Mouse (Mus musculus) right cerebral cortex, postnatal 10 days (tissue): Measurements from ENCODE around the gene Capn9.
A peak's percentile ranks its signal among the peaks of the same experiment; 100 is the strongest.

Source experiments
- DNase-seq, 2 experiments: peaks; one replicate each; pipeline ENCODE4 v3.0.0; 2021; ENCODE audit warnings: low spot score in 2 of 2

The Capn9 gene

DNA sequence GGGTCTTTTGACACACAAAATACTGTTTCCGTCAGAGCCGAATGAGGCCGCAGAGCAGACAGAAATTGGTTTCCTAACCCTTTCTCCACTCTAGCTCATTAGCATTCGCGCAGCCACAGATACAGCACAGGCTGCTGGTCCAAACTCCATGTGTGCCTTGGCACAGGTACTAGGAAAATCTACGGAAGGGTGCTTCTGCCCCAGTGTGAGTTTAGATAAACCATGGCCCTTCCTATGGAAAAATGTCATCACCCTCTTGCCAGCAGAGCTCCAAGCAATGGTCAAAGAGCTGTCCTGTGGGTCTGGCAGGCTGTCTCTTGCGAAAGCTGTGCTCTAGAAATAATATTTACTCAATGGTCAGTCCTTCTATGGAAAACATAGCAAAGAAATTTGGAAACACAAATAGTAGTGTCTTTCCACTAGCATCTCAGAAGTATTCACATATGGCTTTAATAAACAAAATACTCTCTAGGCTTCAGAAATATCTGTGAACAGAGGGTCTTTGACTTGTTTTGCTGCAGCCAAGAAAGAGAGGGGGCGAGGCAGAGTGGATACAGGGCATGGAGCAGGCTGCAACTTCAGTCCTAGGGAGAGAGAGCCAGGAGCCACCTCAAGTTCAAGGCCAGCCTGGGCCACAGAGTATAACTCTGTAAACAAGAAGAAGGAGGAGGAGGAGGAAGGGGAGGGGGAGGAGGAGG is 4.0 kb upstream of the Capn9 start:
- DNase-seq: no peak

DNA sequence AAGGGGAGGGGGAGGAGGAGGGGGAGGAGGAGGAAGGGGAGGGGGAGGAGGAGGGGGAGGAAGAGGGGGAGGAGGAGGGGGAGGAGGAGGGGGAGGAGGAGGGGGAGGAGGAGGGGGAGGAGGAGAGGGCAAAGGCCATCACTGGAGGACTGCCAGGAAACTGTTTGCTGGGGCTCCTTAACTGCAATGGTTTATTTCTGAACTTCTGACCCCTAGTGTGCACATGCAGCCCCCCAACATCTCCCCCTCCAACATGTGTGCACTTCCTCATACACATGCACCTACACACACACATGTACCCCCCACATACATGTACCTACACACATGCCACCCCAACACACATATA is 3.5 kb upstream of the Capn9 start:
- no peak for DNase-seq

DNA sequence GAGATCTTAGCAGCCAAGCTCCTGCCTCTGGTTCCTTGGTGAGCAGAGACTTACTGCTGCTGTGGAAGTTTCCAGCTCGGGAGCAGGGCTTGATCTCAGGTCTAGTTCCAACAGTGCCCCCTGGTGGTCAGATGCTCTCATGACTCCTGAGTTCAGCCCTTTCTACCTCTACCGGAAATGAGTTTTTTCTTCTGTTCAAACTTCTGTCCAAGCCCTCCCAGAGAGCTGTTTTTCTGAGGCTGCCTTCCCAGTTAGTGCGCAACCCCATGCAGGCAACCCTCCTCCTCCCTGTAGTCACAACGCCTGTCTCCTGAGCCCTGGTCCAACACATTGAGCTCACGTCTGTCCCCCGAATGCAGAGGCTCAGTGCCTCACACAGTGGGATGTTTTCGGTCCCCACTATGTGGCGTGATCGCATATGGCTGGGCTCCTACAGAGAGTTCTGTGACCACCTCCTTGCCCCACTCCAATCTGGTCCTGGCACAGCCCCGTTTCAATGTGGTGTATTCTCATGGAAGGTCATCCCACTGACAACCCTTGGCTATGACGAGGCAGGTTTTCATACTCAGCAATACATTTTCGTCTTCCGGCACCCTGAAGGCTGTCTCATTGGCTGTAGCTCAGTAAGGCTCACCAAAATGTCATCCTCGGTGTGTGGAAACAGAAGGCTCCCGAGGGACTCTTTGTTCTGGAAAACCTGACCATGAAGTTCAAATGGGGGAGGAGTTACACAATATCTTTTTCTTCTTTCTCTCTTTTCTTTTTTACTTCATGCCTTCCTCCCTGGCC is 2.2 kb upstream of the Capn9 start:
- peak; percentile 89 to 93 for DNase-seq

DNA sequence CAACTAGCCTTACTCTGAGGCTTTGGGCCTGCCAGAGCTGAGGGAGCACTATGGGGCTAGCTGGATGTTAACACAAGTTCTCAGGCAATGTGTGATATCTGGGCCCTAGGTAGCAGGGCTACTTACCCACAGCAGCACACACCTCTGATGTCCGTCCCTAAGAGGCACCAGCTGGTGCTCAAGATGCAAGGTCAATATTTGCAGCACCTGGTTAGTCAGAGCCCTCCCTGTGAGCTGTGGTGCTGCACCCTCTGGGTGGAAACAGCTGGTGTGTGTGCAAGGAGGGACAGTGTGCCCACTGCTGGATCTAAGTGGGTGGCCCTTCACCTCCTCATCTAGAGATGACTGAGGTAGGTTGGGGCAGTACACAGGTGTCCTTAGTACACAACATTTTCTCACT is 840 bp downstream of the Capn9 start:
- DNase-seq: no peak

DNA sequence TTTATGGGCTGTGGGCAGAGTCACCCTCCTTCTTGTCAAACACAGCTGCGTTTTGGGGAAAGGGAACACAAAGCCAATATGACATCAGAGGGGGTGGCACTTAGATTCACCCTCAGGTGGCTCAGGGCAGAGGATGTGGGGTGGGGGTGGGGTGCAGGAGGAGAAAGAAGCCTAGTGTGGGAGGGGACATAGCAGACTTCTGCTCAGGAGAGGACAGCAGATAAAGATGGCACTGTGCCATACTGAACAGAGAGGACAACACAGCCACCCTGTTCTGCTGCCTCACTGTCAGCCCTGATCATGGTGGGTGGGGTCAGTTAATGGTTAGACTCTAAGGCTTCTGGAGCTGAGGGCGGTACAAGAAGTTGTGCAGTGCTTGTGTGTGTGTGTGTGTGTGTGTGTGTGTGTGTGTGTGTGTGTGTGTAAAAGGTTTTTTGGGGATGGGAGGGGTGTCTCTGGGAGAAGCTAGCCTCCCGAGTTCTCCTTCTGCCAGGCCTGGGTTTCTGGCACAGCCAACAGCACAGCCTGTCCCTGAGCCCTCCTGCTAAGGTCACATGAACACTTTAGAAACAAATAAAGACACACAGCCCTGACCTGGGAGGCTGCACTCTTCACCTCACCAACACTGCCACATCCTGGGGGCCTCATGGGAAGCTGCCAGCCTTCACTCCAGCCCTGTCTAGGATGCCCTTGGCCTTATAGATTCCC is 10.0 kb downstream of the Capn9 start:
- DNase-seq: no peak

DNA sequence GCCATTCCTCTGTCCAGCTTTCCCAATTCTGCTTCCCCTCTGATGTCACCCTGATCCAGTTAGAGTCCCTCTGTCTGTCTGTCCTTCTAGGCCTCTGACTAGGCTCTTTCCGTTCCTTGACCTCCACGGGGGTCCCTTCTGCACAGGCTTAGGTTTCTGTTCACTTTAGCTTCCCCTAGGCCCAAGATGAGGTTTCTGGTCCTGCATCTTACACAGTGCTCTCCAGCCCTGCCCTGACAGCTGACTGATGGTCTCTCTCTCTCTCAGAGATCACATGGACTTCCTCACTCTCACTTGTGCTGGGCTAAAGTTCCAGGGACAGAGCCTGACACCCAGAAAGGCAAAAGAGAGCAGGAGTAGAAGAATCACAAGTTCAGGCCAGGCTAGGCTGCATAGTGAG is 10.6 kb downstream of the Capn9 start:
- no peak for DNase-seq

DNA sequence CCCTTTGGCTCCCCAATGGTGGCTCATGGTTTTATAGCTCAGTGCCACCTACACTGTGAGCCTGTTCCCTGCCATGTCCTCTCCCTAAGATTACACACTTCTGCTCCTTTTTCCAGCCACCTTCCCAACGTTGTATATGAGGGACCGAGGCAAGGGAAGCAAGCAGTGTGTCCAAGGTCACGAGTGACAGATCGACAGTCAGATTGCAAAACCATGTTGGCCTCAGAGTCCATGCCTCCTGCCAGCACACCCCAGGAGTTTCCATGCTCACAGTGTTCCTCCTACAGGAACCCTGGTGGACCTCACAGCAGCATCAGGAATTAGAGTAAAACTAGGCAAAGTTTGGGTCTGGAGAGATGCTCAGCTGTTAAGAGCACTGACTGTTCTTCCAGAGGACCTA is 13.5 kb downstream of the Capn9 start:
- DNase-seq: no peak

DNA sequence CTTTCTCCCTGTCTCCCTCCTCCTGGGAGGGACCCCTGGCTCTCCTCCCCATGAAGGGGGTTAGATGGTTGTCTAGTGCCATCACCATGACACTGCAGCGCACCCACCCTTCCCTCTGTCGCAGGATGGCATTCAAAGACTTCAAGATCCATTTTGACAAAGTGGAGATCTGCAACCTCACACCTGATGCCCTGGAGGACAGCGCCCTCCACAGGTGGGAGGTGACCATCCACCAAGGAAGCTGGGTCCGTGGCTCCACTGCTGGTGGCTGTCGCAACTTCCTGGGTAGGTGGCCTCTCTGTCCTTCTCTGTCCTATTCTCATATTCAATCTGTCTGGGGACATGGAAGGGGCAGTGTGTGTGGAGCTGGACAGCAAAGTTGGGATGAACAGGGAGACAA is 28.2 kb downstream of the Capn9 start:
- no peak for DNase-seq

DNA sequence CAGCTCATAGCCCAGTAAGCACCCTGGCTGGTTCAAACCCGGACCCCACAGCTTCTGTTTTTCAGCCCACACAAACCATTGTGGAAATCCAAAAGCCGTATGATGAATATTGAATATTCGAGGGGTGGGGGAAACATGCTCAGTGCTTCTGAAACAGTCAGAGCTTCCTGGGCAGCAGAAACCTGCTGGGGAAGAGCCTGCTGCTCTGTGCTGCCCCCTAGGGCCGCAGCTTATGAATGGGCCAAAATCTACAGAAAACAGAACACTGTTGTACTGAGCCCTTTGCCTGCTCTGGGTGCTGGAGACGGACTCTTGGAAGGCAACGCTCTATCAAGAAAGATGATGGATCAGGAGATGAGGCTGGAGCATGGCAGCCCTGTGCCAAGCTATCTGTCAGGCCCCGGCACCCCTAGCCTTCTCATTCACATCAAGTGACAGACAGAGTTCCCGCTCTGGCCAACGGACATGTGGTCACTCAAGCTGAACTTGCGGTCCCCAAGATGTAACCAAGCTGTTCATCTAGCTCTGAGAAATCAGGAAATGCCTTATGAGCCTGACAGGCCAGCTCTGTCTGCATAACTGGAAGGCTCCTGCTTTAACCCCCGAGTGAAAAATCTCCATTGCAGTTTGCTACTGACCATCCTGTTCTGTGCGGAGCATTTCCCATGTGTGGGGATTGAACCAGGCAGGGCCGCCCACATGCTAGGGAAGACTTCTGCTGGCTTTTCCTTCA is 32.5 kb downstream of the Capn9 start:
- no peak for DNase-seq

DNA sequence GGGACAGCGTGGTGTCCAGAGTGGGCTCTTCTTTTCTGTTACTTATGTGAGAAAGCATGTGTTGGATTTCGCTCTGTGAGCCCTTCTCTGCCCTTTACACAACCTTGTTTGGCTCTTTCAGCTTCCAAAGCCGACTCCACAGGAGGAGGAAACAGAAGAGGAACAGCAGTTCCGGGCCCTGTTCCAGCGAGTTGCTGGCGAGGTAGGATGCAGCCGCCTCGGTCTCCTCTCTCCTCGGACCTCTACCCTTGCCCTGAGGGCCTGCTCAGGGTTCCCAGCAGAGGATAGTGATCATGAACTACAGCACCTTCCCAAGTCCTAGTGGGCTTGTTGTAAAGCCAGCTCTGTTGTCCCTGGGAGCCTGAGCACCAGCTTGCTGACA is 33.1 kb downstream of the Capn9 start:
- DNase-seq: no peak

DNA sequence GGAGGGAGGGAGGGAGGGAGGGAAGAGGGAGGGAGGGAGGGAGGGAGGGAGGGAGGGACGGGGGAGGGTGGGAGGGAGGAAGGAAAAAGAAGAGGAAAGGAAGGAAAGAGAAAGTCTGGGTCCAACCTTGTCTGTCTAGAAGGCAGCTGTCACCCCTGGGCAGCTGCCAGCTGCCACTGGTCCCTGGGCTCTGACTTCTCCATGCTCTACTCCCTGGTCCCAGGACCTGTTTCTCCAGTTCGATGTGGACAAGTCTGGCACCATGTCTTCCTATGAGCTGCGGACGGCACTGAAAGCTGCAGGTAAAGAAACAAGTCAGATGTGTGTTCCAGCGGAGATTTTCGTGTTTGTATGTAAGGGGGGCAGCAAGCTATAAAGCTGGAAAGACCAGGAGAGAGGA is 38.4 kb downstream of the Capn9 start:
- no peak for DNase-seq

DNA sequence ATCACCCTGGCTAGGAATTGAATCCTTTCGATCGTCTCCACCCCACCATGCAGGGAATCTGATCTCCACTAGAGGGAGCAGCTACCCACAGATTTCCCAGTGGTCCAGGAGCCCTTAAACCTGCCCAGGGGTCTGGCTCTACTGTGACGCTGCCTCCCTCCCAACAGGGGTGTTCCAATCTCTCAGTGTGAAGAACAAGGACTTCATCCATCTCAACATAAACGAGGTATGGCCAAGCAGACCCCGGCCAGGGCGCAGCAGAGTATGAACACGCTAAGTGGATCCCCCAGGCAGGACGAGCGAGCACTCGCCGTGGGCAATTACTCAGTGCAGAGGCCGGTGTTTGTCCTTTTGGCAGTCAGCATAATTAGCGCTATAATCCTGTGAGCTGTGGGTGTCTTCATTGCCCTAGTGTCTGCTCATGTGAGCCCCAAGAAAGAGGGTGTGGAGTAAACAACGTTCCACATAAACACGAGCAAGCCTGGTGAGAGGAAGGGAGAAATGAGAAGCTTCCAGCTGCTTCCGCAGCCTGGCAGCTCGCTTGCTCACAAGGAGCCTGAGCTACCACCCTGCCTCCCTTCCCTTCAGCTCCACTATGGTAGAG is 41.5 kb downstream of the Capn9 start:
- peak; percentile 90 to 92 for DNase-seq

DNA sequence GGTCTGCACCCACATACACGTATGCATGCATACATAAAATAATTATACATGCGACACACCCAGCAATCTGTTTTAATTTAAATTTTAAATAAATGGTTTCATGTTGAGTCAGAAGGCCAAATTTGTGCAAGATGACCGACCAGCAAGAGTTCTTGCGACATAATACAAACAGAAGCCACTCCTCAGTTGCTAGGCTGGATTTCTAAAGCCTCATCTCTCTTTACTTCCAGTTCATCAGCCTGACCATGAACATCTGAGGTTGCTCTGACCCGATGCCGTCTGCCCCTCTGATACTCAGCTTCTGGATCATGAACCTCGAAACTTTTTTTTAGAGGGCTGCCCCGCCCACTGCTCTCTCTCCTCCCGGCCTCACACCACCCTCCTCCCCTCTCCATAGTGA is 42.3 kb downstream of the Capn9 start:
- no peak for DNase-seq

DNA sequence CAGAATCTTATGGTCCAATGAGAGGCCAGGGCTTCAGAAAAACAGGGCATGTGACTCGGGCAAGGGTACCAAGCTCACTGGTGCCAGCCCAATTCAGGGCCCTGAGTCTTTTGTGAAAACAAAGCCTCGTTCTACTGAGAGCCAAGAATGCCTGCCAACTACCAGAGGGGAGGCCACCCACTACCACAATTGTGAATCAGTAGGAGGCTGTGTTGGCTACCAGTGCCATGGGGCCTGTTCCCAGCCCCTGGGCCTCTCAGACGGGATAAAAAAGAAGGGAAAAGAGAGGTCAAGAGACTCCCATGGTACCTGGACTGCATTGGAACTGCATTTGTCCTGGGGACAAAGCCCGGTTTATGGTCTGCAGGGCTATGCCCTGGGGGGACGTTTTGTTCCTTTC is 45.3 kb downstream of the Capn9 start:
- DNase-seq: peak; percentile 84 to 90

DNA sequence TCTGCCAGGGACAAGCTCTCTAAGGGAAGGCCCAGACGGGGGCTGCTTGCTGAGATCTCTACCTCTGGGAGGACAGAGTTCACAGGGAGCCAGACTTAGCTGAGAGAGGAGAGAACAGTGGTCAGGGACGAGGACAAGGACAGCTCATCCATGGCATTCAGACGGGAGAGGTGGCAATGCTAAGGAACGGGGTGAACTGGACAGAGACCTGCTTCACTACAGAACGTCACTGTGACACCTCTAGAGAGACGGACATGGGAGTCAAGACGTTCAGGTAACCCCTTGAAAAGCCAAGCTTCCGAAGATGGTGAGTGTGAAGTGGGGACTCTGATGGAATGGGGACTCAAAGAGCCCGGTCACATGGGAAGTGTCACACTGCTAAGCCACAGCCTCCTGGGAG is 50.3 kb downstream of the Capn9 start:
- DNase-seq: no peak

DNA sequence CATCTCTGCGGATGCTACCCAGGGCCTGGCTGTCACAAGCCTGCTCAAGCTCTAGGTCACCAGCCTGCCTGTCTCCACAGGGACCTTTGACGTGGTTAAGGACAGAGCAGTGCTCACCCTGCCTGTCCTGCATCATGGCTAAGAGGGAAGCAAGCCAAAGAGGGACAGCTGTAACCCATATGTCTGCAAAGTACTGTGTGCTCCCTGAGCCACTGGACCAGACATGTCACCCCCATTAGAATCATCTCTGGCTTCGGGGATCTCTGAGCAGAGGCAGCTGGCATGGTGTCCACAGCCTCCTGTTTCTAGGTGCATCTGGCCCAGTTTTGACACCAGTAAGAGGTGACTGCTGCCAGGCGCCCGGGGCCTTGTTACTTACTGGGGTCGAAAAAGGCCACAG is 54.6 kb downstream of the Capn9 start:
- no peak for DNase-seq

DNA sequence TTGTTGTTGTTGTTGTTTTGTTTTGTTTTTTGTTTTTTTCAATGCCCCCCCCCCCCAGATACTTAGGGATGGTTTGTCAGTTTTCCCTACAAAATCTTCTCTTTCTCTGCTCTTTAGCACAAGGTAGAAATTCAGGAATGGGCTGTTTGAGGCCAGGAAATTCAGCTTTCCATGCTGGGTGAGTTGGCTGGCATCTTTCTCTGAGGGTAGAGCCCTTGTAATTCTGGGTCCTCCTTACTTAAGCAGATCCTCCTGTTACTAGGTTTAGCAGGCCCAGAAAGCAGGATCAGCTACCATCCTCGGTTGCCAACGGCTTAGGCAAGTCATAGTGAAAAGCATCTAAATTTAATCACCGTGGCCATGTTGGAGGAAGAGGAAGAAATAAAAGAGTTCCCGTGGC is 55.0 kb downstream of the Capn9 start:
- no peak for DNase-seq

DNA sequence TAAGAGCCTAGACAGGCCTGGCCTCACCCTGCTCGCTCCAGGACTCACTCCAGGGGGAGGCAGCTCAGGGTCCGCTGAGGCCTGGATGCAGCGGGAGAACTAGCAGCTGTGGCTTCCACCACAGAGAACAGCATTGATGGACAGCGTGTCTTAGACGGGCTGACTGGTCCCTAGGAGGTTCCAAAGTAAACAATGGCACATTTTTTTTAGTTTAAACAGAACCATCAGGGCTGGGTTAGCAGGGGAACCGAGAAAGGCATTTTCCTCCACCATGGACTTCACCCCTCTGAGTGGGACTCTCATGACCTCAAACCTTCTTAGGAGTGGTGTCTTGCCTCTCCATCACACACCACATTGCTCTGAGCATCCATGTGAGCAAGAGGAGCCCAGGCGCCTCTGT is 56.1 kb downstream of the Capn9 start:
- no peak for DNase-seq

DNA sequence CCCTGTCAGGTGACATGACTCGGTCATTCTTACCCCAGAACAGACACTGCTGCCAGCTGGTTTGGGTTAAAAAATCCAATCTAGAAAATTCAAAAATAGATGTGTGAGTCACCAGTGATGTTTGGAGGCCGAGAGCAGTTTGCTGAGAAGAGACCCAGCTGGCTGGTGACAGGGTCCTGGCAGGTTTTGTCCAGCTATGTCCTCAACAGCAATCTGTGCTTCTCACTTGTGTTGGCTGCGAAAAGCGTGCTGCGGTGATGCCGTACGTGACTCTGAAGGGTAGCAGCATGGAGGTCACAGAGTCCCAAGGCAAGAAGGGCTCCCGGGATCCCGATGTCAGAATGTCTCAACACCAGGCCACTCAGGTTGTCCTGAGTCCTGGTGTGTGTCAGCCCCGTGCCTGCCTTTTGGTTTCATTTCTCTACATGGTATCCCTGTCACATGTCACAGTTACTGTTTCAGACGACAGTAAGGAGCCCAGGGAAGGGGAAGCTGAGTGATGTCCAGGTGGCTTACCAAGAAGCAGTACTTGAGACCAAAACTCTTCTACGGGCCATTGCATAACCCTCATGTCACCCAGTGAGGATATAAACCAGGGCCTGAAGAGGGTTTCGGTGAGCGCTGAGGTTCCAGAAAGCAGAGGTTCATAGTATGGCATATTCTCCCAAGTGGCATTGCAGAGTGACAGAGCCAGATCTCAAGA is 57.2 kb downstream of the Capn9 start:
- DNase-seq: peak; percentile 61 to 77

DNA sequence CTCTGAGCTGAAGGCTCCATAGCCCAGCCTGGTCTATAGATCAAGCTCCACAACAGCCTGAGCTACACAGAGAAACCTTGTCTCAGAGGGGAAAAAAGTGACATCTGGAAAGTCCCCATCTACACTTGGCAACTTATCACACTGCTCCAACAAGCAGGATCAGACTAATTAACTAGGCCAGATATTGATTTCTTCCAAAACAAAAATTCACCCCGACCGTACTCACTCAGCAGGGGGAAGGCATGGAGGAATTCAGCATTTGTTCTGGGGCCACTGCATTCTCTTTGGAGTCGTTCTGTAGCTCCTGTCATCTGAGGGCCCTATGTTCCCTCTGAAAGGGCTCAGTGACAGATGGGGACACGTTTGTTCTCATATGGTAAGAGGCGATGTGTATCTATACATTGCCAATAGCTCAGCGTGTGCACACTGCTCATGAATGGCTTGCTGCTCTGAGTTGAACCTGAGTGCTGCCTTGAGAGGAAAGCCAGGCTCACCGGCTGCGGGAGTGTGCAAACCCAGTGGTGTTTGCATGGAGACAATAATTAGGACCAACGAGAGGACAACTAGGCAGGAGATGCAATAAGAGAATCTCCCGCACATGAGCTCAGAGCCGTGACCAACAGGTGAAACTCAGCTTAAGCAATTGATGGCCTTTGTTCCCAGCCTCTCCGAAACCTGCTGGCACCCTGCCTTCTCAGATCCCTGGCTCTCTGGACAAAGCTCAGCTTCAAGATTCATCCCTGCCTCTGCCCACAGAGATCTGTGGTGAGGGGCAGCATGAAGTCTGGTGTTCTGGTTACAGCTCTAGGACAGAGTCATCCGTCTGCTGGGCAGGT is 58.7 kb downstream of the Capn9 start:
- DNase-seq: no peak

DNA sequence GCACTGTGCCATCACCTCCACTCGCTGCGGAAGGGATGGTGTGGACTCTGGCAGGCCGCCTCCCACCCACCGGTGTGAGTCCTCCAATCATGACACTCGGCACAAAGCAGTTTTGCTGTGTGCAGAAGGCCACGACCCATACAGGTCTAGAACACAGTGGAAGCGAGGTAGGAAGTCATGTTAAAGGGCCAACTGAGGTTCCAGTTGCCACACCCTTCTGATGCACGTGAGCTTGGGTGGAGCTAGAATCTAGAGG is 59.3 kb downstream of the Capn9 start:
- DNase-seq: no peak
